Mouse (Mus musculus): ENCODE data around the gene Capn1.

Capn1 gene

DNA sequence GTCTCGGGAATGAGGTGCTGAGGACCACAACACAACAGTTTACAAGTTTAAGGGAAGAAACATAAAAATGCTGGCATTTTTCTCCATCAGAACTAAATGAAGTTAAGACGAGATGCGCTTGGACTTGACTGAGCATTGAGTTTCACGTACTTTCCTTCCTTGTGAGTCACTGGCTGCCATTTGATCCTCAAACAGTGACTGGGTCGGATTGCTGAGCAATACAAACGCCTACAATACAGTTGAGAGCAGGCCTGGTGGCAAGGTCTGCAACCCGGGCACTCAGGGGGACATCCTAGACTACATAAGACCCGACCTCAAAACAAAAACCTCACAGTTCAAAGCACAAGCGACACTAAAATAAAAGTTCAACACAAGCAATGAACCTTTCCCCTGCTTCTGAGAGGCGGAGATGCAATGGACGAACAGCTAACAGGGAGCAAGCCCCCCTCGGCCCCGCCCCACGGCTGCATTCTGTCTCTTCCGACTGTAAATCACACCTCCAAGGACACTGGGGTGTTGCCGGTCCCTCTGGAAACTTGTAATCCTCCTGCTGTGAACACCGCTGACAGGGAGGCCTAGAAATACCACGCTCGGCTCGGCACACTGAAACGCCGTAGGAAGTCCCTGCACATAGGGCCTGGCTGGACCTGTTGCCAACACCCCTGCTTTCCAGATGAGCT lies 61.5 kb downstream of the Capn1 start:
- DNase-seq (ENCODE audit: low read depth, low spot score): no peak

DNA sequence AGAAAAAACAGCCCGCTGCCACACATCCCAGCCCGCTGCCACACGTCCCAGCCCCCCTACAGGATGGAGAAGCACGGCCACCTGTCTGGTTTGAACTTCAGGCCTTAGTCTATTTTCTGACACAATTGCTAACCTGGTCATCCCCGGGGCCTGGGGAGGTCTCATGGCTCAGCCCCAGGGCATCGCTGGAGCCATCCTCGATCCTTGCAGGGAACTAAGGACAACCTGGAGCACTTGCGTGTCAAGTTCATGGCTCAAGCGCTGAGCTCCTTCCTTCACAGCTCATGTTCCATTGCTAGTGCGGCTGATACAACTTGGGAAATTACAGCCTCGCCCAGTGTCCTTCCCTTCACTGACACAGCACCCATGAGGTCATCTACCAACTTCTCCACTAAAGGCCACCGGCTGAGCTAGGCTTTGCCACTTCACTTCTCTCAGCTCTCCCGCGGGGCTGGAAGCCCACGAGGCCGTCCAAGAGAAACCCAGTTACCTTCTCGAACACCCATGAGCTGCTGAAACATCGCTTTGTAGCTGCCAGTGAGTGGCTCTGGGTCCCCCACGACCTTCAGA lies 62.4 kb downstream of the Capn1 start:
- no peak for DNase-seq (ENCODE audit: low read depth, low spot score)

DNA sequence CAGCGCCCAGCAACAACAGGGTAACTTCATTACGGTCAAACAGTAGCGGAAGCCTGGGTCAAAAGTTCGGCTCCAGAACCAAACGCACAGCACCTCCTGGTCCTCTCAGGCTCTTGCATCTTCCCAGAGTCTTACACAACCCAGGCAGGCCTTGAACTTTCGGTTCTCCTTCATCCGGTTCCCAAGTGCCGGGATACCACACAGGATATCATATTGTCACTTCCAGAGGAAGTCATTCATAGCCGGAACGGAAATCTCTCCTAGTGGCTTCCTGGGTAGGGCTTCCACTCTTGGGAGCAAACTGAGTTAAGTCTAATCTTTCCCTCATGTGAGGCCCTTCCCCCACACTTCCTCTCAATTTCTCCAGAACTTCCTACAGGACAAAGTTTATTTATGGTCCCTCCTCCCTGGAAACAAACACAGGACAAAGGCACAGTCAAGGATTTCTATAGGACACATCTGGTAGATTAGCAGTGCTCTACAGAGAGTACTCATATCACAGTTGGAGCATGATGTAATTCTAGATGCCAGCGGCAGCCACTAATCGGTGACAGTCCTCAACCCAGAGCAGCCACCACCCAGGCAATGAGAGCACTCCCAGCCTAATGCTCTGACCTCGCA lies 63.5 kb downstream of the Capn1 start:
- DNase-seq (ENCODE audit: low read depth, low spot score): no peak

DNA sequence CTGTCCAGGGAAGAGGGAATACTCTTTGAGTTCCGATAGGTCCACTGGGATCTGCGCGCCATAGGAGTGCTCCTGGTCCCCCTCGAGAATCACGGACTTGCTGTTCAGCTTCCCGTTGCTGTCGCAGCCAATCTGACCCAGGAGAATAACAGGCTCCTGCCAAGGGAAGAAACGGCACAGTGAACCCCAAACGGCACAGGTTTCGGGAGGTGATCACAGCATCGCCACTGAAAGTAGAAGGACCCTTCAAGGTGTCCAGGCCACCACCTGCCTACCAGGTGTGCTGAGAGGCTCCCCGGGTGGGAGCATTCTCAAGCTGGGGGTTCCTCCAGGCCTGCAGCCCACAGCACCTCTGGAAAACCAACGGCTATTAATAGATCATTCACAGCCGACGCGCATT lies 64.1 kb downstream of the Capn1 start:
- no peak for DNase-seq (ENCODE audit: low read depth, low spot score)

DNA sequence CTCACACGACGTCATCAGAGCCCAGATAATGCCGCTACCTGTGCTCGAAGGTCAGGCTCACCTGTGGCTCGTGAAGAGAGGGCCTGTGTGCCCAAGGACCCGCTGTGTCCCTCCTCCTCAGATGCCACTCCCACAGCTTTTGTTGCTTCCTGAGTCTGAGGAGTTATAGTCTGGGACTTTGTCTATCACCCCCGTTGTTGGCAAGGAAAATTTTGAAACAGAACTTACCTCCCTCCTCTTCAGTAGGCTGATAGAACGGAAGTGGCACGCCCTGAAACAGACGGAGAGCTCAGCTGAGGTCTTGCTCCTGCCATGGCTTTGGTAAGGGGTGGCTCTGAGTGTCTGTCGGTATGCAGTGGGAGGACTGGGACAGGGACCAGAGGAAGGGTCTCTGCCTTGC lies 65.5 kb downstream of the Capn1 start:
- DNase-seq (ENCODE audit: low read depth, low spot score): no peak

DNA sequence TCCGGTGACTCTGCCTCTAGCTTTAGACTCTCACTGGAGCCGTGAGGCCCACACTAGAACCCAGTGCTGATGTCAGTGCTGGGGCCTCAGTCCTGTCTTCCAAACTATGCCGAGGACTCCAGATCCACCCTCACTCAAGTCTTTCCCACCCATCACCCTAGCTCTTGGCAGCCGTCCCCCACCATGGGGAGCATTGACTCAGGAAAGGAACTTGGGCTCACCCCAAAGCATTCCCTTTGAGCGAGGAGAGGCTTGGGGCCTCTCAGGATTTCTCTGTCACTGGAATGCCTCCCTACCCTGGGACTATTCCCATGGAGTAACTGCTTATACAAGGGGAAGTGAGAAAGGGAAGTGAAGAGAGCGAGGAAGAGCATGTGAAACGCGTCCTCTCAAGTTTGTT lies 69.8 kb downstream of the Capn1 start:
- DNase-seq (ENCODE audit: low read depth, low spot score): no peak

DNA sequence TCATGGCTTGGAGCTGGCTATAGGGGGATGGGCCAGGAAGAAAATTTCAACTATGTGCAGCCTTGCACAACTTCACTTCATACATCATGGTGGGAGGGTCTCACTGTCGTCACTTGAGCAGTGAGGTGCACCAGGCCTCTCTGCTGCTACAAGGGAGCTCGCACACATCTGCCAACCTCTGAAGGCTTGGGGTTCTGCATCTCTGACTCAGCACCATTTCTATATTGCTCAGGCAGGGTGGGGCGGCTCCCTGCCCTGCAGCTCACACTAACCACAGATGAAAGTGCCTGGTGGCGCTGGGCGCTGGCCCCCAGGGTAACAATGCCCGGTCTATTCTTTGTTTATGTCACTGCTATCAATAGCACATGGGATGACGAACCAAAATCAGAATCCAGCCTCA lies 70.7 kb downstream of the Capn1 start:
- peak; percentile 46 for DNase-seq (ENCODE audit: low read depth, low spot score)

DNA sequence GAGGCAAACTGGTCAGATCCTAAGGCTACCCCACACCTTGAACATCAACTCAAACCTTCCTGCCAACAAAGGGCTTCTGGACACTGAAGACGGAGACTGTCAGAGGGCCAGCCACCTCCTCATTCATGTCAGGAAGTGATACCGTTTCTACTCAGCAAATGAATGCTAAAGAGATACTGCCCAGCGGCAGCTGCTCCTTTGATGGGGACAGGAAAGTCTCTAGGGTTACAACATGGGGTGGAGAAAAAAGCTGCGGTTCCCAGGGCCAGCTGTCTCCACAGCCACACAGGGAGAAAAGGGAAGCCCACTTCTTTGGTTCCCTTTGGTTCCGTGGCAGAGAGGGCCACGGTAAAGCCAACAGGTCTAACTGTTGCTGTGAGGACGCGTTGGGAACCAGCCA lies 71.6 kb downstream of the Capn1 start:
- no peak for DNase-seq (ENCODE audit: low read depth, low spot score)

DNA sequence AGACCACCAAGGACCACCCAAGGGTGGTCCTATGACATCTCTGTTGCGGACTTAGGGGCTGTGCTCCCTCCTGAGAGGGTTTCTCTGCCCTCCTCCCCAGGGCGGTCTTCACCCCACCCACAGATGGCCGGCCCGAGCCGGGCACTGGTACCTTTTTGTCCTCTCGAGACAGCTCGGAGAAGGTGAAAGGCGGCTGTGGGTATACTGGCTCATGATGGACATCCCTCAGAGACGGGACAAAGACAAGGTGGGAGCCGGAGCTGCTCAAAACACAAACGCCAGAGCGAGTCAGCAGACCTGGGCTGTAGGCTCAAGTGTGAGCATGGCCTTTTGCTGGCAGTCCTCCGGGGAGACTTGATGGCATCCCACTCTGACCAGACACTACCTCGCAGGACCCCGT lies 72.3 kb downstream of the Capn1 start:
- DNase-seq (ENCODE audit: low read depth, low spot score): no peak

DNA sequence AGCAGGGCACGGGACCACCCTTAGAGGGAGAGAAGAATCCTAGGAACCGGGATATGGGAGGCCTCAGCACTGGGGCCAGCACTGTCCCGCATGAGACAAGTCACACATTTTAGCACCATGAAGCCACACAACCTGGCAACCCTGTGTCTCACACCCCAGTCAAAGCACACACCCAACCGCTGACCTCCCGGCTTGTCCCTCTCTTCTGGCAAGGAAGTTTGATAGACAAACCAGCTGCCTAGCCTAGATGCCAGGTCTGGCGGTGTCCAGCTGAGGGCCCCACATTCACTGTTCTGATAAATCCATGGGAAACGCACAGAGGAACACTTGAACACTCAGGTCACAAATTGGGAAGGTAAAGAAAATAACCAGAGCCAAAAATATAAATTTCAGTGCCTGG lies 73.1 kb downstream of the Capn1 start:
- no peak for DNase-seq (ENCODE audit: low read depth, low spot score)

DNA sequence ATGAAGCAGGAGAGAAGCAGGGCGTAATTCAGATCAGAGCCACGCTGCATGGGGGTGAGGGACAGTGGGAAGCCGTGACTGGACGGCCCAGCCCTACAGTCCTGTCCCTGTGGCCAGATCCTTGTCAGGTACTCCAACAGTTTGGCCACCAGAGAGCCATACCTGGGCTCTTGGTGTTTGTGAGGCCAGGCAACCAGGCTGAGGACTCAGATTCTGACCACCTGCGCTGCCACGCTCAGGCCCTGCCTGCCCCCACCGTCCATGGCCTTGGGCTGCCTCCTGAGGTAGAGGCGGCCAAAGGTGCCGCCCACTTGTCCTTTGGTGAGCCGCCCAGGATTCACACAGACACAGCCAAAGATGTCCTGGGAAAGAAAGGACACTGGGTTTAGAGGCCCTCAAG lies 75.0 kb downstream of the Capn1 start:
- no peak for DNase-seq (ENCODE audit: low read depth, low spot score)

DNA sequence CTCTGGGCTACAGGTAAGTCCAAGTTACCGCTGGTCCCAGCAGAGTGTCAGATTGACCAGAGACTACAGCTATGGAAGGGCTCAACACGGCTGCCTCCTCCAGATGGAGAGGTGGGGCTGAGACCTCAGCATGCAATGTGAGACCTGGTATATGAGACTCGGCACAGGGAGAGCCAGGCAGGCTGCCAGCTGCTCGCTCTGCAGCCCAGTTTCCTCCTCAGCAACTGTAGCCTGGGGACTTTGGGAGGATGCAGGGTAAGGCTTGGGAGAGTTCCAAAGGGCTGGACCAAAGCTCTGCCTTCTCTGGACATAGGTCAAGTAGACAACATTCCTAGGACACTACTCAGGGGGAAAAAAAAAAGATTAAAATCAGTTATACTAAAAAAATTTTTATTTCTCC lies 75.5 kb downstream of the Capn1 start:
- no peak for DNase-seq (ENCODE audit: low read depth, low spot score)

DNA sequence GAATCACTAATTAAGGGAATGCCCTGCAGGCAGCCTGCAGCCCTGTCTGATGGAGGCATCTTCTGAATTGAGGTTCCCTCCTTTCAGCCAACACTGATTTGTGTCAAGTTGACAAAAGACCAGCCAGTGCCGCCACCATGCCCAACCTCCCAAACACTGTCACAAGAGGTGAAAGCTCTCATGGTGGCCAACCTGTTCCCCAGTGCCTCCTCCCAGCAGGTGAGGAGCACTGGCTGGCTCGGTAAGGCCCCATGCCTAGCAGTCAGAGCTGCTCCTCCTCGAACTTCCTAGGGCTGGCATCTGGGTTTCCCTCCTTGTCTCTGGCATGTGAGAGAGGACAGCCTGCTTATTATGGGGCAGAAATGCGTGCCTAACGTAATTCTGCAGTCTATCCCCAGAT lies 76.0 kb downstream of the Capn1 start:
- DNase-seq (ENCODE audit: low read depth, low spot score): no peak
